Mouse (Mus musculus) gastrocnemius, adult 2 months (tissue): ENCODE results near the gene Cldn2. TPM values are rescaled to one million over a fixed set of nuclear protein-coding genes. Genes with fewer than 3 reads are reported as not detected.

Experiments used
- DNase-seq: peaks from one replicate; pipeline ENCODE4 v3.0.0; 2022
- H3K27ac ChIP-seq: fragments of 200-600 bp; 2 replicates; pipeline ENCODE4 v1.8.1; 2022; ENCODE audit warnings: mild to moderate bottlenecking
- H3K4me3 ChIP-seq: fragments of 200-600 bp; 2 replicates; pipeline ENCODE4 v1.8.1; 2022; ENCODE audit warnings: mild to moderate bottlenecking, moderate library complexity
- CTCF ChIP-seq: fragments of 200-600 bp; IDR thresholded peaks from 2 replicates; pipeline ENCODE4 v1.8.1; 2022; ENCODE audit warnings: antibody characterized with exemption, mild to moderate bottlenecking, moderate library complexity
- intact Hi-C: fragments of 180-260 bp; cut with DNase I; formaldehyde crosslinking; loops from one replicate; pipeline ENCODE4 v1.15.1; 2025
- total RNA-seq, 2 experiments: library from RNA; stranded (reverse); gene quantifications; 2 replicates each; pipeline ENCODE4 v1.2.3; 2021

The Cldn2 gene
- total RNA-seq, 2 experiments from 2014 or later = not detected

GRCm38 (mm10) chrX:139782278-139783044 is 18.2 kb upstream of the Cldn2 start, which contains the start of gene Ripply1:
Gene Ripply1, minus strand, starts transcription at chrX:139782353.
- DNase-seq = no peak
- intact Hi-C loops = no loop called here
- no peak within 1 kb of the TSS for H3K4me3 ChIP-seq
- no peak within 1 kb of the TSS for H3K27ac ChIP-seq
- TF ChIP-seq CTCF = no peak

- Histone ChIP-seq H3K4me3 (no peak overlapping the region), H3K27ac (no peak overlapping the region)
- DNase-seq = peak; percentile 72
- no peak for TF ChIP-seq CTCF
- intact Hi-C loops = no loop called here
These were observed 17.6 kb upstream of the Cldn2 start for GRCm38 (mm10) chrX:139783045-139783422.

GRCm38 (mm10) chrX:139785764-139786163 is 14.9 kb upstream of the Cldn2 start:
- intact Hi-C loops = no loop called here
- Histone ChIP-seq H3K27ac (no peak overlapping the region), H3K4me3 (no peak overlapping the region)
- no peak for TF ChIP-seq CTCF
- no peak for DNase-seq

- intact Hi-C loops = no loop called here
- TF ChIP-seq CTCF = no peak
- no peak for DNase-seq
- Histone ChIP-seq H3K4me3 (no peak overlapping the region), H3K27ac (no peak overlapping the region)
These were observed 6.4 kb upstream of the Cldn2 start for GRCm38 (mm10) chrX:139794072-139794845.

GRCm38 (mm10) chrX:139796037-139796436 is 4.6 kb upstream of the Cldn2 start:
- Histone ChIP-seq H3K4me3 (no peak overlapping the region), H3K27ac (no peak overlapping the region)
- intact Hi-C loops = no loop called here
- TF ChIP-seq CTCF = no peak
- no peak for DNase-seq

- intact Hi-C loops = no loop called here
- Histone ChIP-seq H3K4me3 (no peak overlapping the region), H3K27ac (no peak overlapping the region)
- no peak for DNase-seq
- no peak for TF ChIP-seq CTCF
These were observed 2.8 kb upstream of the Cldn2 start for GRCm38 (mm10) chrX:139797875-139798274.

GRCm38 (mm10) chrX:139799953-139800352 is 675 bp upstream of the Cldn2 start:
- intact Hi-C loops = no loop called here
- no peak for DNase-seq

GRCm38 (mm10) chrX:139803028-139803427 is 2.4 kb downstream of the Cldn2 start:
- no peak overlapping the region for H3K4me3 ChIP-seq
- H3K27ac ChIP-seq = no peak overlapping the region
- TF ChIP-seq CTCF = no peak
- no peak for DNase-seq
- intact Hi-C loops = no loop called here

More at GRCm38 (mm10) chrX:139799953-139800352, 675 bp upstream of the Cldn2 start:
- H3K4me3 ChIP-seq = no peak overlapping the region
- no peak for TF ChIP-seq CTCF
- no peak overlapping the region for H3K27ac ChIP-seq

GRCm38 (mm10) chrX:139805918-139806317 is 5.3 kb downstream of the Cldn2 start:
- no peak overlapping the region for H3K4me3 ChIP-seq
- no peak overlapping the region for H3K27ac ChIP-seq
- no peak for DNase-seq
- no peak for TF ChIP-seq CTCF
- intact Hi-C loops = no loop called here

GRCm38 (mm10) chrX:139807391-139807790 is 6.8 kb downstream of the Cldn2 start:
- H3K27ac ChIP-seq = no peak overlapping the region

GRCm38 (mm10) chrX:139808085-139808484 is 7.5 kb downstream of the Cldn2 start:
- intact Hi-C loops = no loop called here
- TF ChIP-seq CTCF = no peak
- DNase-seq = peak; percentile 17
- Histone ChIP-seq H3K27ac (no peak overlapping the region), H3K4me3 (no peak overlapping the region)

More at GRCm38 (mm10) chrX:139807391-139807790, 6.8 kb downstream of the Cldn2 start:
- TF ChIP-seq CTCF = no peak
- DNase-seq = peak; percentile 19
- intact Hi-C loops = no loop called here
- H3K4me3 ChIP-seq = no peak overlapping the region

GRCm38 (mm10) chrX:139808501-139808900 is 7.9 kb downstream of the Cldn2 start:
- DNase-seq = no peak
- no peak for TF ChIP-seq CTCF
- Histone ChIP-seq H3K4me3 (no peak overlapping the region), H3K27ac (no peak overlapping the region)
- intact Hi-C loops = no loop called here

- no peak overlapping the region for H3K27ac ChIP-seq
- intact Hi-C loops = no loop called here
- no peak overlapping the region for H3K4me3 ChIP-seq
These were observed 12.1 kb downstream of the Cldn2 start for GRCm38 (mm10) chrX:139812636-139813298.

More at GRCm38 (mm10) chrX:139812636-139813298, 12.1 kb downstream of the Cldn2 start:
- DNase-seq = no peak
- TF ChIP-seq CTCF = no peak
